Mouse (Mus musculus): ENCODE measurements around the gene Dpp7. TPM values are rescaled to one million over a fixed set of nuclear protein-coding genes. Genes with fewer than 3 reads are reported as not detected.
A peak's percentile ranks its signal among the peaks of the same experiment; 100 is the strongest.

Dpp7 gene
- 27.8 and 29.4 TPM in 2 replicates for polyA plus RNA-seq (2011; ENCODE audit: insufficient read depth, insufficient read length, low read depth, missing spikeins)

DNA sequence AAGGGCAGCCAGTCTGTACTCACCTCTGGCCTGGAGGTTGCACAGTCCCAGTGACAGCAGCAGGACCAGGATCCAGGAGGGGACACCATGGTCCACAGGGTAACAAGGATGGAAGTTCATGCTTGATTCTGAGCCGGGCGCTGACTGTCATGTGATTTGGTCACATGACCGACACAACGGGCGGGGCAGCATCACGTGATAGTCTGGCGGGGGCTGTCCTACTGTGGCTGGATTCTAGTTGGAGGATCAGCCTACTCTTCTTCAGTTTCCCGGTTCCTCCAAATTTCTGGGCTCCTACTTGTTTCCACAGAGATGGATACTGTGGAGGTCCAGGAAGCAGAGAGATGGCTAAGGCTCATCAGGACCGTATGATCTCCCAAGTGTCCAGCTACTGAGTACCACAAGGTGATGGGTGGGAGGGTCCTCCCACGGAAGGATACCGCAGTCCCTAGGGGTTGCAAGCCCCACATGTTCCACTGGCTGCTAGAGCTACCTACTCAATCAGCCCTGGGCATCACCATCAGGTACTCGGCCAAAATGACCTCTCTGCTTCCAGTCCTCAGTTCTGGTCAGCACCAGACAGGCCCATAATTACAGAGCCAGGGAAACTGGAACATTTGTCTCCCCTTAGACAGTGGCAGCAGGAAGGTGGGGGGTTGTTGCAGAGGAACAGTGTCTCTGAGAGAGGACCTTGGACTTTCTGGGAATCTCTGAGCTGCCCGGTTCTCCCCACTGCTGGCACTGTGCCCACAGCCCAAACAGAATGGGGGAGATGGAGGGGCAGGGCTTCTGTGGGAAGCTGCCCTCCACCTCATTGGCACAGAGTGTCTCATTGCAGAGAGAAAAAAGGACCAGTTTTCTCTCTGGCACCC, at the start of gene Dpp7:
Gene Dpp7 (minus strand): TSS at position 152 of the 872 bp plus-strand sequence.
- Histone ChIP-seq H3K9ac (ENCODE audit: low read depth, poor library complexity, severe bottlenecking) (peak within 1 kb of the TSS; percentile 56), H3K4me3 (ENCODE audit: low read depth, low read length) (peak within 1 kb of the TSS; percentile 91), H3K27ac (ENCODE audit: insufficient read depth, low read length) (no peak within 1 kb of the TSS), H3K9me3 (replicated peaks; ENCODE audit: control insufficient read depth, insufficient read depth, low read length, poor library complexity, severe bottlenecking) (no peaks in the 10 kb centered on the region), H3K36me3 (ENCODE audit: control insufficient read depth, insufficient read depth, low read length, poor library complexity, severe bottlenecking) (peaks cover 5% of the 10 kb centered on the region), H3K27me3 (ENCODE audit: control insufficient read depth, insufficient read depth, low read length, poor library complexity, severe bottlenecking) (no peaks in the 10 kb centered on the region), H3K4me1 (ENCODE audit: control insufficient read depth, insufficient read depth, low read length) (no peaks in the 10 kb centered on the region)
- TF ChIP-seq POLR2A (IDR thresholded peaks at IDR 0.05; ENCODE audit: insufficient read depth, low read length), result no peak
- TF ChIP-seq CTCF (IDR thresholded peaks at IDR 0.05; ENCODE audit: low read depth, low read length), result no peak
- TF ChIP-seq EP300 (IDR thresholded peaks at IDR 0.05; ENCODE audit: insufficient read depth, low read depth, low read length), result 0 out of 2 replicates have a peak, but pooled peaks have one; percentile 60

DNA sequence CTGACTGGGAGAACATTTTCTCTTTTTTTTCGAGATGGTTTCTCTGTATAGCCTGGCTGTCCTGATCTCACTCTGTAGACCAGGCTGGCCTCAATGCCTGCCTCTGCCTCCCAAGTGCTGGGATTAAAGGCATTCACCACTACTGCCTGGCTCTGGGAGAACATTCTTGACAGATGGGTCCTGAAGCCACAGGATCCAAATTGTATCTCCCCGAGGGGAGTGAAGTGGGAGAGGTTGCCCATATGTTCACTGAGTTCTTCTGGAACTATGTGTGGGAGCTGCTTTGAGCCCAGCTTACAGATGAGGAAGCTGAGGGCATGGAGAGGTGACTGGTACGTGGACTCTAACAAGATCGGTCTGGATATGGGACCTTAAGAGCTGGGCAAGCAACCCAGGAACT, 47.8 kb upstream of the Dpp7 start:
- no peaks in the 10 kb centered on the region for H3K4me1 ChIP-seq (ENCODE audit: control insufficient read depth, insufficient read depth, low read length)
- H3K9ac ChIP-seq (ENCODE audit: low read depth, poor library complexity, severe bottlenecking), result no peak overlapping the region
- no peaks in the 10 kb centered on the region for H3K9me3 ChIP-seq (replicated peaks; ENCODE audit: control insufficient read depth, insufficient read depth, low read length, poor library complexity, severe bottlenecking)
- H3K27me3 ChIP-seq (ENCODE audit: control insufficient read depth, insufficient read depth, low read length, poor library complexity, severe bottlenecking), result no peaks in the 10 kb centered on the region
- no peak for TF ChIP-seq POLR2A (IDR thresholded peaks at IDR 0.05; ENCODE audit: insufficient read depth, low read length)
- TF ChIP-seq CTCF (IDR thresholded peaks at IDR 0.05; ENCODE audit: low read depth, low read length), result no peak
- TF ChIP-seq EP300 (IDR thresholded peaks at IDR 0.05; ENCODE audit: insufficient read depth, low read depth, low read length), result no peak
- H3K4me3 ChIP-seq (ENCODE audit: low read depth, low read length), result no peak overlapping the region
- H3K27ac ChIP-seq (ENCODE audit: insufficient read depth, low read length), result no peak overlapping the region
- H3K36me3 ChIP-seq (ENCODE audit: control insufficient read depth, insufficient read depth, low read length, poor library complexity, severe bottlenecking), result no peaks in the 10 kb centered on the region

DNA sequence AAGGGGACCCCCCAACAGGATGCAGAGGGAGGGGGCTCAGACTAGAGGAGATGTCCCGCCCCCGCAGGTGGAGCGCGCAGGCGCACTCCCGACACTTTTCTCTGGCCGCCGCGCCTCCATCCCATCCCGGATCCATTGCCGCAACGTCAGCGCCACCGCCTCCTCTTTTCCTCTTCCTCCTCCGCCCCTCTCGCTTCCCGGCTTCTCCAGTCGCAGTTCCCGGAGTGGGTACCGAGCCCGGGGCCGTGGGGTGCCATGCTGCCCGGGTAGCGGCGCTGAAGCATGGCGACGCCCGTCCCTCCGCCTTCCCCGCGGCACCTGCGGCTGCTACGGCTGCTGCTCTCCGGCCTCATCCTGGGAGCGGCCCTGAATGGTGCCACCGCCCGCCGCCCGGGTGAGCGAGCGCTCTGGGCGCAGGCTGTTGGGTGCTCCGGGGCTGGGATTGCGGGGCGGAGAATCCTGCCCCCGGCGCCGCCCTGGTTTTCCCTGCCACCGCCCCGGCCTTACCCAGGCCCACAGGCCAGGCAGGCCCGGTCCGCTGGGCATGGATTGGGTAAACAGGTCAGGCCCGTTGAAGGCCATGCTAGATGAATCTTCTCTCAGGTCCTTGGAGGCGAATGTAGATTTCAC, 46.9 kb upstream of the Dpp7 start:
- no peaks in the 10 kb centered on the region for H3K27me3 ChIP-seq (ENCODE audit: control insufficient read depth, insufficient read depth, low read length, poor library complexity, severe bottlenecking)
- peak overlapping the region; percentile 73 for H3K9ac ChIP-seq (ENCODE audit: low read depth, poor library complexity, severe bottlenecking)
- H3K9me3 ChIP-seq (replicated peaks; ENCODE audit: control insufficient read depth, insufficient read depth, low read length, poor library complexity, severe bottlenecking), result no peaks in the 10 kb centered on the region
- no peak overlapping the region for H3K27ac ChIP-seq (ENCODE audit: insufficient read depth, low read length)
- no peaks in the 10 kb centered on the region for H3K36me3 ChIP-seq (ENCODE audit: control insufficient read depth, insufficient read depth, low read length, poor library complexity, severe bottlenecking)
- TF ChIP-seq POLR2A (IDR thresholded peaks at IDR 0.05; ENCODE audit: insufficient read depth, low read length) (no peak), CTCF (IDR thresholded peaks at IDR 0.05; ENCODE audit: low read depth, low read length) (no peak)
- H3K4me3 ChIP-seq (ENCODE audit: low read depth, low read length), result peak overlapping the region; percentile 81
- H3K4me1 ChIP-seq (ENCODE audit: control insufficient read depth, insufficient read depth, low read length), result no peaks in the 10 kb centered on the region

DNA sequence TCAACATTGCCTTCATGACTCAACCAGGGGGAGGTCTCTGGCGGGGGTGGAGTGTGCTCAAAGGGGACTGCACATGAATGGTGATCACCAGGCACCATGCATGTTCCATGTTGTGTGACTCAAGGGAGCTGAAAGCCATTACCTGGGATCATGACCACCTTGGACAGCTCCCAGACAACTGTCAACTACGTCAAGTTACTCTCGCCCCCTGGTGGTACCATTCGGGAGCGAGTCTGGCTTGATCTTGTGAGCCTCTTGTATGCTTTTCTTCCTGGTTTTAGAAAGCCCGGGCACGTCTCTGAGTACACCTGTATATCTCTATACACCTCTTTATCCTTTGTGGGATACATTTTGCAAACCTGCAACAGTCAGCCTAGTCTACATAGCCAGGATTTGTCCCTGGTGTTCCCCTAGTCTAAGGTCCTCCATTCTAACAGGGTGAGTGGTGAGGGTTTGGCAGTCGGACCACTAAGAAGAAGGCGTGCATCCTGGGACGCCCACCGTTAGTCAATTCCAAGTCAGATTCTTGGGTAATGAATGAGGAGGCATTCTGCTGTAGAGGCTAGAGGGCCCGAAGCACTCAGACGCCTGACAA, 46.3 kb upstream of the Dpp7 start:
- no peaks in the 10 kb centered on the region for H3K9me3 ChIP-seq (replicated peaks; ENCODE audit: control insufficient read depth, insufficient read depth, low read length, poor library complexity, severe bottlenecking)
- no peaks in the 10 kb centered on the region for H3K4me1 ChIP-seq (ENCODE audit: control insufficient read depth, insufficient read depth, low read length)
- TF ChIP-seq EP300 (IDR thresholded peaks at IDR 0.05; ENCODE audit: insufficient read depth, low read depth, low read length) (no peak), CTCF (IDR thresholded peaks at IDR 0.05; ENCODE audit: low read depth, low read length) (peak; percentile 87)
- H3K27ac ChIP-seq (ENCODE audit: insufficient read depth, low read length), result no peak overlapping the region
- no peaks in the 10 kb centered on the region for H3K27me3 ChIP-seq (ENCODE audit: control insufficient read depth, insufficient read depth, low read length, poor library complexity, severe bottlenecking)
- H3K36me3 ChIP-seq (ENCODE audit: control insufficient read depth, insufficient read depth, low read length, poor library complexity, severe bottlenecking), result no peaks in the 10 kb centered on the region
- H3K9ac ChIP-seq (ENCODE audit: low read depth, poor library complexity, severe bottlenecking), result no peak overlapping the region
- H3K4me3 ChIP-seq (ENCODE audit: low read depth, low read length), result peak overlapping the region; percentile 81

DNA sequence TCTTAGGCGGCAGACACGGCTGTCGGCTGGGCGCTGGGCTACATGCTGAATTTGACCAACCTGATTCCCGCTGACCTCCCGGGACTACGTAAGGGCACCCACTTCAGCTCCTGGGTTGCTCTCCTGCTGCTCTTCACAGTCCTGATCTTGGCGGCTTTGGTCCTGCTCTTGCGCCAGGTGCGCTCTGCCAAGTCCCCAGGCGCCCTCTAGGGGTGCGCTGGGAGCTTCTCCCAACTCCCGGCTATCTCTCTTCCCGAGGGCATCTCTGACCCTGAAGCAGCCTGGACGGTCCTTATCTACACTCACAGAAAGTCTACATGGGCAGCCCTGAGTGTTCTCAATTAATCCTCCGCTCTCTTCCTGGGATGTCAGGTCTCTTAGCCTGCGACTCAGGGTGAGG, 44.6 kb upstream of the Dpp7 start:
- H3K27ac ChIP-seq (ENCODE audit: insufficient read depth, low read length), result no peak overlapping the region
- H3K9ac ChIP-seq (ENCODE audit: low read depth, poor library complexity, severe bottlenecking), result no peak overlapping the region
- no peaks in the 10 kb centered on the region for H3K27me3 ChIP-seq (ENCODE audit: control insufficient read depth, insufficient read depth, low read length, poor library complexity, severe bottlenecking)
- no peaks in the 10 kb centered on the region for H3K9me3 ChIP-seq (replicated peaks; ENCODE audit: control insufficient read depth, insufficient read depth, low read length, poor library complexity, severe bottlenecking)
- TF ChIP-seq EP300 (IDR thresholded peaks at IDR 0.05; ENCODE audit: insufficient read depth, low read depth, low read length) (no peak), POLR2A (IDR thresholded peaks at IDR 0.05; ENCODE audit: insufficient read depth, low read length) (no peak), CTCF (IDR thresholded peaks at IDR 0.05; ENCODE audit: low read depth, low read length) (peak; percentile 72)
- peak overlapping the region; percentile 30 for H3K4me3 ChIP-seq (ENCODE audit: low read depth, low read length)
- H3K4me1 ChIP-seq (ENCODE audit: control insufficient read depth, insufficient read depth, low read length), result no peaks in the 10 kb centered on the region
- no peaks in the 10 kb centered on the region for H3K36me3 ChIP-seq (ENCODE audit: control insufficient read depth, insufficient read depth, low read length, poor library complexity, severe bottlenecking)
